7 mouse cellular contexts compared by ENCODE assay signal in the genomic region with DNA sequence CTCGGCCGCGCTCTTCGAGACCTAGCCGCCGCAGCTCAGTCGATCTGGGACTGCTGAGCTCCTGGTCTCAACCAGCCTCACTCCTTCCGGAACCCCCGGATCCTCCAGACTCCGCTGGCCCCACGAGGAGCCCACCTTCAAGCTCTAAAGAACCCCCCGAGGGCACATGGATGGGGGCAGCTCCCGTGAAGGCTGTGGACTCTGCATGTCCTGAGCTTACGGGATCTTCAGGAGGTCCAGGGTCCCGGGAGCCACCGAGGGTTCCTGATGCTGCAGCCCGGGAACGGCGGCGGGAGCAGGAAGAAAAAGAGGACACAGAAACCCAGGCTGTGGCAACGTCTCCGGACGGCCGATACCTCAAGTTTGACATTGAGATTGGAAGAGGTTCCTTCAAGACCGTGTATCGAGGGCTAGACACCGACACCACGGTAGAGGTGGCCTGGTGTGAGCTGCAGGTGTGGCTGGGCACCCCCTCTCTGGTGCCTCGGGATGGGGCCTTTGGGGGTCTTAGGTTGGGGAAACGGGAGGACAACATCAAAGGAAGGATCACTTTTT. TPM values are rescaled to one million over a fixed set of nuclear protein-coding genes. Genes with fewer than 3 reads are reported as not detected.
DNase-seq lines count a peak whose midpoint lies in the region; ATAC-seq and TF ChIP-seq lines count a peak whose summit lies in the region.

No protein-coding gene starts in this region.

- no peak; the same call in 1 of the 2 replicates for TF ChIP-seq POLR2A in CH12.LX (IDR thresholded peaks at IDR 0.05; ENCODE audit: low read depth, low read length)

- no peak for ATAC-seq in G1E (ENCODE audit: extremely low read depth, insufficient number of reproducible peaks, low FRiP score, poor library complexity, severe bottlenecking)
- no peak for ATAC-seq in heart, embryonic 15.5 days (replicated peaks; ENCODE audit: insufficient number of reproducible peaks, insufficient read depth, low FRiP score, low read depth)
- no peak for ATAC-seq in liver, embryonic 14.5 days (ENCODE audit: insufficient read depth)
- no peak for ATAC-seq in stomach, postnatal 0 days (ENCODE audit: low FRiP score, low TSS enrichment)

- no peaks in the 10 kb centered on the region for H3K27me3 ChIP-seq in CH12.LX (replicated peaks)
- no peaks in the 10 kb centered on the region for H3K27me3 ChIP-seq in G1E (ENCODE audit: insufficient read depth, low read length)
- H3K27me3 ChIP-seq in heart, embryonic 15.5 days, result peaks cover 37% of the 10 kb centered on the region
- peaks cover 40% of the 10 kb centered on the region for H3K27me3 ChIP-seq in liver, embryonic 14.5 days (ENCODE audit: control insufficient read depth, insufficient read depth, low read length)
- H3K27me3 ChIP-seq in stomach, postnatal 0 days (ENCODE audit: control insufficient read depth, insufficient read depth, low read length), result no peaks in the 10 kb centered on the region

- H3K4me2 ChIP-seq in CH12.LX (ENCODE audit: insufficient read depth, low read depth, poor library complexity, severe bottlenecking), result 0 out of 2 replicates have a peak overlapping the region, but pooled peaks have one; percentile 12
- H3K4me2 ChIP-seq in heart, embryonic 15.5 days, result peak overlapping the region; percentile 97
- H3K4me2 ChIP-seq in liver, embryonic 14.5 days (ENCODE audit: low read depth), result peak overlapping the region; percentile 97
- peak overlapping the region; percentile 69 for H3K4me2 ChIP-seq in stomach, postnatal 0 days (replicated peaks; ENCODE audit: low read depth)

- no peak for TF ChIP-seq CTCF in CH12.LX (conservative IDR thresholded peaks at IDR 0.05 in 1 of 2, IDR thresholded peaks at IDR 0.05 in 1 of 2; ENCODE audit: low read depth in 2 of 2, low read length in 2 of 2)
- TF ChIP-seq CTCF in G1E (IDR thresholded peaks at IDR 0.05; ENCODE audit: low read depth, low read length), result no peak
- no peak for TF ChIP-seq CTCF in liver, embryonic 14.5 days (IDR thresholded peaks at IDR 0.05; ENCODE audit: low read depth)
- TF ChIP-seq CTCF in stomach, postnatal 0 days (IDR thresholded peaks at IDR 0.05; ENCODE audit: low read depth), result no peak

- peaks cover 4 to 34% of the 10 kb centered on the region in 2 experiments; a peak in 3 of 4 replicates for H3K4me1 ChIP-seq in CH12.LX (ENCODE audit: control insufficient read depth in 1 of 2, insufficient read depth in 2 of 2)
- H3K4me1 ChIP-seq in G1E (ENCODE audit: insufficient read depth, low read depth, low read length), result peaks cover 75% of the 10 kb centered on the region
- H3K4me1 ChIP-seq in heart, embryonic 15.5 days (replicated peaks), result peaks cover 73% of the 10 kb centered on the region
- H3K4me1 ChIP-seq in liver, embryonic 14.5 days (replicated peaks; ENCODE audit: control insufficient read depth in 2 of 2, insufficient read depth in 2 of 2, low read length in 1 of 2), result peaks cover 20 to 28% of the 10 kb centered on the region in 2 experiments
- no peaks in the 10 kb centered on the region; the same call in 1 of the 2 replicates for H3K4me1 ChIP-seq in stomach, postnatal 0 days (replicated peaks; ENCODE audit: control insufficient read depth, insufficient read depth)

- TF ChIP-seq EP300 in CH12.LX (IDR thresholded peaks at IDR 0.05; ENCODE audit: low read length), result no peak
- TF ChIP-seq EP300 in liver, embryonic 14.5 days (IDR thresholded peaks at IDR 0.05; ENCODE audit: low read depth), result no peak
- TF ChIP-seq EP300 in stomach, postnatal 0 days (optimal IDR thresholded peaks at IDR 0.05), result no peak

- 2% methylated on average over 30 of the region's 30 CpGs for WGBS in heart, embryonic 15.5 days
- WGBS in liver, embryonic 14.5 days (ENCODE audit: insufficient replicate concordance), result under 1% methylated on average over 30 of the region's 30 CpGs
- 1% methylated on average over 30 of the region's 30 CpGs for WGBS in stomach, postnatal 0 days

- DNase-seq in CH12.LX (ENCODE audit: extremely low read depth) (no peak), G1E (ENCODE audit: low spot score) (no peak)
- DNase-seq in liver, embryonic 14.5 days (ENCODE audit: low read depth in 3 of 3, low spot score in 3 of 3), result no peak
- DNase-seq in stomach, postnatal 0 days (ENCODE audit: low spot score), result no peak
- DNase-seq in adrenal gland, postnatal 14 days, result no peak
- DNase-seq in adrenal gland, postnatal 36 days, result no peak

- in situ Hi-C loops in CH12.LX (cut with MboI; ENCODE audit: low pct_ligation_motif_present, low pct_unique_long_range_greater_than_20kb, low sequenced_read_pairs), result no loop called here

- H3K9ac ChIP-seq in CH12.LX (ENCODE audit: insufficient read depth, low read depth), result no peak overlapping the region
- peak overlapping the region; percentile 73 for H3K9ac ChIP-seq in heart, embryonic 15.5 days
- peak overlapping the region; percentile 88 for H3K9ac ChIP-seq in liver, embryonic 14.5 days (replicated peaks)
- H3K9ac ChIP-seq in stomach, postnatal 0 days (ENCODE audit: low read length), result peak overlapping the region; percentile 83

- H3K4me3 ChIP-seq in CH12.LX (replicated peaks in 1 of 3; ENCODE audit: low read depth in 2 of 3, low read length in 2 of 3, poor library complexity in 1 of 3), result peak overlapping the region in 1 of 3 experiments; percentile 18
- H3K4me3 ChIP-seq in G1E (ENCODE audit: low read depth, low read length), result peak overlapping the region; percentile 79
- H3K4me3 ChIP-seq in heart, embryonic 15.5 days, result peak overlapping the region; percentile 65
- H3K4me3 ChIP-seq in liver, embryonic 14.5 days (ENCODE audit: insufficient read depth in 1 of 2, low read depth in 2 of 2, low read length in 2 of 2), result peak overlapping the region; percentile 64 to 76
- peak overlapping the region; percentile 65 for H3K4me3 ChIP-seq in stomach, postnatal 0 days (ENCODE audit: low read depth, low read length)

- TF ChIP-seq RAD21 in CH12.LX (IDR thresholded peaks at IDR 0.05; ENCODE audit: low read depth, low read length), result no peak

- H3K79me2 ChIP-seq in CH12.LX (replicated peaks; ENCODE audit: control insufficient read depth, extremely low read depth, insufficient read depth, poor library complexity, severe bottlenecking), result no peaks in the 10 kb centered on the region

- H3K27ac ChIP-seq in CH12.LX (ENCODE audit: insufficient read depth, low read depth), result no peak overlapping the region
- peak overlapping the region; percentile 82 for H3K27ac ChIP-seq in heart, embryonic 15.5 days
- peak overlapping the region; percentile 72 for H3K27ac ChIP-seq in liver, embryonic 14.5 days
- peak overlapping the region; percentile 83 for H3K27ac ChIP-seq in stomach, postnatal 0 days (replicated peaks)

- H3K9me3 ChIP-seq in CH12.LX (replicated peaks; ENCODE audit: low read length) (no peaks in the 10 kb centered on the region), G1E (replicated peaks) (no peaks in the 10 kb centered on the region)
- no peaks in the 10 kb centered on the region for H3K9me3 ChIP-seq in heart, embryonic 15.5 days (replicated peaks)
- no peaks in the 10 kb centered on the region for H3K9me3 ChIP-seq in liver, embryonic 14.5 days (ENCODE audit: control insufficient read depth, low read length)
- no peaks in the 10 kb centered on the region for H3K9me3 ChIP-seq in stomach, postnatal 0 days (ENCODE audit: control insufficient read depth, low read length)

- dilution Hi-C loops in CH12.LX (cut with MboI; ENCODE audit: extremely low pct_ligation_motif_present, extremely low pct_unique_long_range_greater_than_20kb, low sequenced_read_pairs), result no loop called here

- peaks cover 26 to 81% of the 10 kb centered on the region in 2 experiments for H3K36me3 ChIP-seq in CH12.LX (replicated peaks in 1 of 2; ENCODE audit: control insufficient read depth in 1 of 2, insufficient read depth in 1 of 2, low read length in 1 of 2)
- peaks cover 69% of the 10 kb centered on the region for H3K36me3 ChIP-seq in G1E (replicated peaks)
- H3K36me3 ChIP-seq in heart, embryonic 15.5 days, result 0 out of 2 replicates have a peak, but pooled peaks cover 4% of the 10 kb centered on the region
- H3K36me3 ChIP-seq in liver, embryonic 14.5 days (replicated peaks; ENCODE audit: control insufficient read depth, insufficient read depth, low read depth), result peaks cover 3% of the 10 kb centered on the region
- H3K36me3 ChIP-seq in stomach, postnatal 0 days (ENCODE audit: control insufficient read depth, insufficient read depth, low read length), result peaks cover 2% of the 10 kb centered on the region; the same call in 1 of the 2 replicates

RNA-seq across cellular contexts. Expression of a gene that starts 0.5 kb away (rescaled TPM):
- total RNA-seq in CH12.LX (2012; rRNA removed), result 0.85 and 1.2 TPM in 2 replicates
- 0.62 and 0.90 TPM in 2 replicates for total RNA-seq in CH12.LX (2014; rRNA removed)
- 5.4 and 7.8 TPM in 2 replicates for polyA plus RNA-seq in CH12.LX (2012; ENCODE audit: insufficient read length, low read depth)
- 21.2 and 27.2 TPM in 2 replicates for total RNA-seq in G1E (2014; fragmentation: Nextera tagmentation)
- total RNA-seq in G1E (2017), result 2.3 and 4.2 TPM in 2 replicates
- 45.0 and 48.7 TPM in 2 replicates for polyA plus RNA-seq in G1E (2012)
- polyA plus RNA-seq in heart, embryonic 15.5 days (2015; fragmentation: Nextera tagmentation; extraction: Ambion mirVana), result 4.1 and 7.2 TPM in 2 replicates
- 5.3 and 5.4 TPM in 2 replicates for polyA plus RNA-seq in liver, embryonic 14.5 days (2012; rRNA removed)
- 6.4 and 6.9 TPM in 2 replicates for polyA plus RNA-seq in liver, embryonic 14.5 days (2014; fragmentation: Nextera tagmentation; extraction: Ambion mirVana)
- polyA plus RNA-seq in stomach, postnatal 0 days (2015; fragmentation: Nextera tagmentation; extraction: Ambion mirVana), result 15.9 and 18.4 TPM in 2 replicates
- total RNA-seq in adrenal gland, postnatal 14 days (2021), result 3.4 and 3.6 TPM in 2 replicates
- total RNA-seq in adrenal gland, postnatal 36 days (2021), result 1 to 10 TPM; 1.5 to 2.5 TPM

RNA-seq across cellular contexts. Expression of a gene that starts 7.4 kb away (rescaled TPM):
- total RNA-seq in CH12.LX (2012; rRNA removed), result 102 and 132 TPM in 2 replicates
- total RNA-seq in CH12.LX (2014; rRNA removed), result 97.7 and 105 TPM in 2 replicates
- polyA plus RNA-seq in CH12.LX (2012; ENCODE audit: insufficient read length, low read depth), result 210 and 211 TPM in 2 replicates
- total RNA-seq in G1E (2014; fragmentation: Nextera tagmentation), result 482 and 539 TPM in 2 replicates
- total RNA-seq in G1E (2017), result 98.4 and 104 TPM in 2 replicates
- 140 and 170 TPM in 2 replicates for polyA plus RNA-seq in G1E (2012)
- polyA plus RNA-seq in heart, embryonic 15.5 days (2015; fragmentation: Nextera tagmentation; extraction: Ambion mirVana), result 89.1 and 106 TPM in 2 replicates
- polyA plus RNA-seq in liver, embryonic 14.5 days (2012; rRNA removed), result 35.1 and 36.3 TPM in 2 replicates
- polyA plus RNA-seq in liver, embryonic 14.5 days (2014; fragmentation: Nextera tagmentation; extraction: Ambion mirVana), result 88.6 and 90.0 TPM in 2 replicates
- 141 and 157 TPM in 2 replicates for polyA plus RNA-seq in stomach, postnatal 0 days (2015; fragmentation: Nextera tagmentation; extraction: Ambion mirVana)
- total RNA-seq in adrenal gland, postnatal 14 days (2021), result 116 and 120 TPM in 2 replicates
- total RNA-seq in adrenal gland, postnatal 36 days (2021), result 100 to 1,000 TPM in 1 of 2 experiments, 10 to 100 TPM in 1; 90.6 to 121 TPM

RNA-seq across cellular contexts. Expression of a gene that starts 15.1 kb away (rescaled TPM):
- total RNA-seq in CH12.LX (2012; rRNA removed), result 1.3 and 1.5 TPM in 2 replicates
- 0.26 TPM in 1 of 2 replicates, not detected in the other for total RNA-seq in CH12.LX (2014; rRNA removed)
- 0.33 and 0.80 TPM in 2 replicates for polyA plus RNA-seq in CH12.LX (2012; ENCODE audit: insufficient read length, low read depth)
- total RNA-seq in G1E (2014; fragmentation: Nextera tagmentation), result not detected in 2 replicates
- total RNA-seq in G1E (2017), result 0.27 TPM in 1 of 2 replicates, not detected in the other
- polyA plus RNA-seq in G1E (2012), result 0.04 and 0.10 TPM in 2 replicates
- polyA plus RNA-seq in heart, embryonic 15.5 days (2015; fragmentation: Nextera tagmentation; extraction: Ambion mirVana), result 196 and 210 TPM in 2 replicates
- polyA plus RNA-seq in liver, embryonic 14.5 days (2012; rRNA removed), result 15.1 and 17.5 TPM in 2 replicates
- polyA plus RNA-seq in liver, embryonic 14.5 days (2014; fragmentation: Nextera tagmentation; extraction: Ambion mirVana), result 19.0 and 19.2 TPM in 2 replicates
- 62.3 and 64.9 TPM in 2 replicates for polyA plus RNA-seq in stomach, postnatal 0 days (2015; fragmentation: Nextera tagmentation; extraction: Ambion mirVana)
- total RNA-seq in adrenal gland, postnatal 14 days (2021), result 107 and 145 TPM in 2 replicates
- total RNA-seq in adrenal gland, postnatal 36 days (2021), result 10 to 100 TPM; 39.5 to 61.8 TPM

RNA-seq across cellular contexts. Expression of a gene that starts 17.9 kb away (rescaled TPM):
- total RNA-seq in CH12.LX (2012; rRNA removed), result 2.5 and 3.4 TPM in 2 replicates
- total RNA-seq in CH12.LX (2014; rRNA removed), result 0.65 and 0.98 TPM in 2 replicates
- polyA plus RNA-seq in CH12.LX (2012; ENCODE audit: insufficient read length, low read depth), result 0.85 and 0.96 TPM in 2 replicates
- total RNA-seq in G1E (2014; fragmentation: Nextera tagmentation), result 1.5 TPM in 1 of 2 replicates, not detected in the other
- total RNA-seq in G1E (2017), result 0.81 and 1.1 TPM in 2 replicates
- 0.02 TPM in 1 of 2 replicates, not detected in the other for polyA plus RNA-seq in G1E (2012)
- polyA plus RNA-seq in heart, embryonic 15.5 days (2015; fragmentation: Nextera tagmentation; extraction: Ambion mirVana), result 0.61 and 0.68 TPM in 2 replicates
- polyA plus RNA-seq in liver, embryonic 14.5 days (2012; rRNA removed), result 0.44 and 0.68 TPM in 2 replicates
- polyA plus RNA-seq in liver, embryonic 14.5 days (2014; fragmentation: Nextera tagmentation; extraction: Ambion mirVana), result 0.44 and 0.72 TPM in 2 replicates
- 0.30 and 0.33 TPM in 2 replicates for polyA plus RNA-seq in stomach, postnatal 0 days (2015; fragmentation: Nextera tagmentation; extraction: Ambion mirVana)
- 0.44 and 0.86 TPM in 2 replicates for total RNA-seq in adrenal gland, postnatal 14 days (2021)
- under 1 TPM; 0.23 to 0.26 TPM for total RNA-seq in adrenal gland, postnatal 36 days (2021)

RNA-seq across cellular contexts. Expression of a gene that starts 18.0 kb away (rescaled TPM):
- 285 TPM in 2 replicates for total RNA-seq in CH12.LX (2012; rRNA removed)
- total RNA-seq in CH12.LX (2014; rRNA removed), result 177 and 179 TPM in 2 replicates
- 113 and 117 TPM in 2 replicates for polyA plus RNA-seq in CH12.LX (2012; ENCODE audit: insufficient read length, low read depth)
- 52.6 and 54.1 TPM in 2 replicates for total RNA-seq in G1E (2014; fragmentation: Nextera tagmentation)
- total RNA-seq in G1E (2017), result 58.1 and 65.9 TPM in 2 replicates
- 16.8 and 39.8 TPM in 2 replicates for polyA plus RNA-seq in G1E (2012)
- polyA plus RNA-seq in heart, embryonic 15.5 days (2015; fragmentation: Nextera tagmentation; extraction: Ambion mirVana), result 151 and 169 TPM in 2 replicates
- polyA plus RNA-seq in liver, embryonic 14.5 days (2012; rRNA removed), result 58.7 and 84.8 TPM in 2 replicates
- 109 and 122 TPM in 2 replicates for polyA plus RNA-seq in liver, embryonic 14.5 days (2014; fragmentation: Nextera tagmentation; extraction: Ambion mirVana)
- polyA plus RNA-seq in stomach, postnatal 0 days (2015; fragmentation: Nextera tagmentation; extraction: Ambion mirVana), result 175 and 180 TPM in 2 replicates
- 79.4 and 80.1 TPM in 2 replicates for total RNA-seq in adrenal gland, postnatal 14 days (2021)
- 10 to 100 TPM; 69.2 to 75.4 TPM for total RNA-seq in adrenal gland, postnatal 36 days (2021)

Comparison
In these comparisons a context has a peak if more than half of its experiments do, and no peak if none do; other contexts are left out.
1. H3K4me2 ChIP-seq: peak in every context shown above with its lines; median percentile 97 in heart, embryonic 15.5 days; 97 in liver, embryonic 14.5 days; 69 in stomach, postnatal 0 days; 12 in CH12.LX.